Mouse (Mus musculus) intestine, postnatal 0 days (tissue): ENCODE measurements at regions not wholly inside any gene's neighbourhood (a gene's known extent, or its start where the extent isn't known, plus 50 kb on each side); places are given as distances from the start of the nearest gene placed in this dataset.

ENCODE experiments used
- ATAC-seq: fragments of 200-750 bp; cut with Nextera tagmentation; 2 replicates; pipeline ENCODE4 v1.8.0; 2017; ENCODE audit warnings: mild to moderate bottlenecking, moderate TSS enrichment, moderate library complexity
- H3K27ac ChIP-seq: fragments of 300-500 bp; sonication (generic); 2 replicates; pipeline ENCODE4 v1.5.1; 2014; ENCODE audit warnings: mild to moderate bottlenecking, low read depth, low read length, moderate library complexity
- H3K27me3 ChIP-seq: fragments of 300-500 bp; sonication (generic); replicated peaks from 2 replicates; pipeline ENCODE4 v1.6.1; 2014; ENCODE audit warnings: low read length, mixed read lengths; ENCODE audit not compliant: control insufficient read depth, insufficient read depth
- H3K36me3 ChIP-seq: fragments of 300-500 bp; sonication (generic); 2 replicates; pipeline ENCODE4 v1.6.1; 2014; ENCODE audit warnings: mild to moderate bottlenecking, moderate library complexity; ENCODE audit not compliant: control insufficient read depth, insufficient read depth
- H3K4me1 ChIP-seq: fragments of 300-500 bp; sonication (generic); replicated peaks from 2 replicates; pipeline ENCODE4 v1.6.1; 2014; ENCODE audit warnings: antibody characterized with exemption, low read length, mixed read lengths; ENCODE audit not compliant: control insufficient read depth, insufficient read depth
- H3K4me2 ChIP-seq: fragments of 300-500 bp; sonication (generic); replicated peaks from 2 replicates; pipeline ENCODE4 v1.6.1; 2014; ENCODE audit warnings: low read depth, mild to moderate bottlenecking, moderate library complexity
- H3K4me3 ChIP-seq: fragments of 300-500 bp; sonication (generic); 2 replicates; pipeline ENCODE4 v1.5.1; 2014; ENCODE audit warnings: low read depth, low read length
- H3K9ac ChIP-seq: fragments of 300-500 bp; sonication (generic); 2 replicates; pipeline ENCODE4 v1.6.1; 2014; ENCODE audit warnings: mild to moderate bottlenecking, low read depth, low read length
- H3K9me3 ChIP-seq: fragments of 300-500 bp; sonication (generic); 2 replicates; pipeline ENCODE4 v1.6.1; 2016; ENCODE audit warnings: mixed run types; ENCODE audit not compliant: control insufficient read depth
- CTCF ChIP-seq: sonication (generic); IDR thresholded peaks from 2 replicates; pipeline ENCODE4 v1.5.1; 2016; ENCODE audit warnings: low read depth, mild to moderate bottlenecking, control low read depth, antibody characterized with exemption, moderate library complexity
- WGBS: fragments of 180-500 bp; shearing (Covaris S2); extraction: QIAGEN DNeasy Blood & Tissue Kit; methylation state at CpG from one replicate; pipeline ENCODE4 v1.1.7; 2014; 5-methylcytosine and 5-hydroxymethylcytosine counted together

GRCm38 (mm10) chr15:30029257-30029899, 143.0 kb upstream of the Ctnnd2 start:
- H3K27me3 ChIP-seq: no peaks in the 10 kb centered on the region
- no peak overlapping the region for H3K27ac ChIP-seq
- peak; percentile 87 for TF ChIP-seq CTCF
- no peak for ATAC-seq
- H3K36me3 ChIP-seq: no peaks in the 10 kb centered on the region
- H3K9ac ChIP-seq: no peak overlapping the region
- no peak overlapping the region for H3K4me3 ChIP-seq
- WGBS: 61% methylated on average over 4 of the region's 4 CpGs
- no peaks in the 10 kb centered on the region for H3K9me3 ChIP-seq
- H3K4me2 ChIP-seq: no peak overlapping the region
- H3K4me1 ChIP-seq: no peaks in the 10 kb centered on the region

- no peaks in the 10 kb centered on the region for H3K4me1 ChIP-seq
- WGBS: 89% methylated on average over 2 of the region's 2 CpGs
- no peak for TF ChIP-seq CTCF
- no peak overlapping the region for H3K4me3 ChIP-seq
- no peaks in the 10 kb centered on the region for H3K27me3 ChIP-seq
- H3K9me3 ChIP-seq: no peaks in the 10 kb centered on the region
- H3K9ac ChIP-seq: no peak overlapping the region
- H3K4me2 ChIP-seq: no peak overlapping the region
- no peak for ATAC-seq
- H3K36me3 ChIP-seq: no peaks in the 10 kb centered on the region
- H3K27ac ChIP-seq: no peak overlapping the region
Measured at GRCm38 (mm10) chr15:30035367-30035766, 137.0 kb upstream of the Ctnnd2 start.

GRCm38 (mm10) chr15:30050851-30051250, 121.5 kb upstream of the Ctnnd2 start:
- no peaks in the 10 kb centered on the region for H3K9me3 ChIP-seq
- no peaks in the 10 kb centered on the region for H3K4me1 ChIP-seq
- no peak overlapping the region for H3K27ac ChIP-seq
- no peak overlapping the region for H3K9ac ChIP-seq
- WGBS: 32% methylated on average over 5 of the region's 5 CpGs
- no peaks in the 10 kb centered on the region for H3K36me3 ChIP-seq
- TF ChIP-seq CTCF: no peak
- H3K4me3 ChIP-seq: no peak overlapping the region
- no peak overlapping the region for H3K4me2 ChIP-seq
- H3K27me3 ChIP-seq: no peaks in the 10 kb centered on the region
- no peak for ATAC-seq

GRCm38 (mm10) chr15:30059808-30060207, 112.6 kb upstream of the Ctnnd2 start:
- no peak overlapping the region for H3K4me2 ChIP-seq
- no peak overlapping the region for H3K27ac ChIP-seq
- TF ChIP-seq CTCF: no peak
- ATAC-seq: no peak
- no peaks in the 10 kb centered on the region for H3K27me3 ChIP-seq
- H3K9ac ChIP-seq: no peak overlapping the region
- WGBS: 83% methylated on average over 7 of the region's 7 CpGs
- H3K4me1 ChIP-seq: no peaks in the 10 kb centered on the region
- H3K9me3 ChIP-seq: no peaks in the 10 kb centered on the region
- no peak overlapping the region for H3K4me3 ChIP-seq
- H3K36me3 ChIP-seq: no peaks in the 10 kb centered on the region

- H3K27ac ChIP-seq: no peak overlapping the region
- no peaks in the 10 kb centered on the region for H3K27me3 ChIP-seq
- no peaks in the 10 kb centered on the region for H3K36me3 ChIP-seq
- H3K9me3 ChIP-seq: no peaks in the 10 kb centered on the region
- TF ChIP-seq CTCF: no peak
- H3K9ac ChIP-seq: no peak overlapping the region
- no peak overlapping the region for H3K4me3 ChIP-seq
- no peaks in the 10 kb centered on the region for H3K4me1 ChIP-seq
- H3K4me2 ChIP-seq: no peak overlapping the region
- WGBS: 53% methylated on average over 3 of the region's 3 CpGs
- ATAC-seq: peak; percentile 69
Measured at GRCm38 (mm10) chr15:30060505-30061342, 111.7 kb upstream of the Ctnnd2 start.

GRCm38 (mm10) chr15:30071668-30072067, 100.7 kb upstream of the Ctnnd2 start:
- H3K4me2 ChIP-seq: no peak overlapping the region
- 70% methylated on average over 2 of the region's 2 CpGs for WGBS
- H3K4me1 ChIP-seq: no peaks in the 10 kb centered on the region
- no peak for TF ChIP-seq CTCF
- H3K27me3 ChIP-seq: no peaks in the 10 kb centered on the region
- H3K4me3 ChIP-seq: no peak overlapping the region
- ATAC-seq: no peak
- no peaks in the 10 kb centered on the region for H3K36me3 ChIP-seq
- H3K9ac ChIP-seq: no peak overlapping the region
- H3K9me3 ChIP-seq: no peaks in the 10 kb centered on the region
- no peak overlapping the region for H3K27ac ChIP-seq
